Mouse (Mus musculus) ovary, postnatal 10 days (tissue): ENCODE results near the gene Gpr33.

Experiments used
- DNase-seq: peaks from one replicate; pipeline ENCODE4 v3.0.0; 2022; ENCODE audit warnings: low spot score

Gpr33 gene

DNA sequence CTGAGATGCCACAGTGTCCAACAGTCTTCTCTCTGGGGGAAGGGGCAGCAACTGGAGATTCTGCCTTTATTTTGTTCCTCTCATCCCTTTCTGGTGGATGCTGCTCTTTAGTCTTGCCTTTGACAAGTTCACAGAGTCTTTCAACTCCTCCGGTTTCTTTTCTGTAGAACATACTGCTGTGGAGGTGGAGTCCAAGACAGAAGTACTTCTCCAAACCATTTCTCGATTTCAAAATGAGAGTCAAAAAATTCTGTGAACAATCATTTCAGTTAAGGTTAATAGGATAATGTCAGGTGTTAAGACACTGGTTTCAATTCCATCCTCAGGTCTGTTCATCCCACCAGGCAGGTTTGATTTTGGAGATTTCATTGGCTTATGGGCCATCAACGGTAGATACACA is at the start of gene Gpr33:
TSS of gene Gpr33 (minus strand) at position 101 of the 400 bp plus-strand sequence.
- DNase-seq, result no peak

- DNase-seq, result no peak
Observed at GRCm38 (mm10) chr12:52049324-52049723, 21.5 kb upstream of the Gpr33 start.

DNA sequence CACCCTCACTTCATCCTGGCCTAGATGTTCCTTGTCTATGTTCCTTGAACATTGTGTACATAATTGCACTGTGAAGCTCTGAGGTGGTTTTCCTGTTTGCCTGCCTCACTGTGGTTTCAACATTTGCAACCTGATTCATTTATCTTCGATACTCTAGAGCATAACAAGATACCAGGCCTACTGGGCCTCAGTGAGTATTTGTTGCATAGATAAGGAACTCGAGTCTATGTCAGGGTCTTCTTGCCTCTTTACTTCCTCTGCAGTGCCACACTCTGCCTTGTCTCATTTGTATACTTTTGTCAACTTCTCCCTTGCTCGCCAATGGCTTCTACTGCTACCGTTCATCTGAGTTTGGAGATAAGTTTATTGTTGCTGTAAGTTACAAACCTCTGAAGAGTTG is 18.5 kb upstream of the Gpr33 start:
- DNase-seq, result no peak

DNA sequence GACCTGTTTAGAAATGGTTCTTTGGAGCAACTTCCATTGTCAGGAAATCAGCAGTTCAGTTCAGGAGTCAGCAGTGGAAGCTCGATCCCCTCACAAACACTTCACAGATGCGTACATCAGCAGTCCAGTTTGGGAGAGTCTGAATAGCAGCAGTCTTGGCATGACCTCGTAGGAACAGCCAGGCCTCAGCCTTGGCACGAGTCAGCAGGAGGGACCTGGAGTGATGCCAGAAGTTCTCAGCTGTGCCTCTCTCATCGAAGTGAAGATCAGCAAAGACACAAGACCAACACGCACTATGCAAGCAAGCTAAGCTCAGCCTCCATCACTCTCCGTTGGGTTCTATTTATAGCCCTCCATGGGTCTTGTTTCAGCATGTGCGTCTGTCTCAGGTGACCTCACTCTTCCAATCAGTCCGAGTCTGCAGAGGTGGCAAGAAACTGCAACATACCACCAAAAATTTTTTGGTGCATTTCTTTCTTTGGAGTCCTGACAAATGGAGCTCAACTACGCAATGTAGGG is 15.0 kb upstream of the Gpr33 start:
- no peak for DNase-seq

GRCm38 (mm10) chr12:52038352-52038751 is 10.5 kb upstream of the Gpr33 start:
- no peak for DNase-seq

DNA sequence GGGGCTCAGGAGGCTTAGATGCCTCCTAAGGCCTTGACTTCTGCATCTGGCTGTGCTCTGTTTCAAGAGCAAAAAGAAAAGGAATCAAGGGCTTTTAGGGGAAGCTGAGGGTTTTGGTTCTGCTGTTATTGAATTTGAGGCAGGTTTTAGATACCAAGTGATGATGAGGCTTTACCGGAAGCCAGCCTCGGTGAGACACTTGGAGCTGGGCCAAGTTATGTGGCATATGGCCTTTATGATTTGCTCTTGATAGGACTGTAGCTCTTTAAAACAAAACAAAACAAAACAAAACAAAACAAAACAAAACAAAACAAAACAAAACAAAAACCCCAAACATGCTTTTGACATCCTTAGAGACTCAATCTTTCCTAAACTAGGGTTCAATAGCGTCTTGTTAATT is 7.1 kb upstream of the Gpr33 start:
- no peak for DNase-seq

DNA sequence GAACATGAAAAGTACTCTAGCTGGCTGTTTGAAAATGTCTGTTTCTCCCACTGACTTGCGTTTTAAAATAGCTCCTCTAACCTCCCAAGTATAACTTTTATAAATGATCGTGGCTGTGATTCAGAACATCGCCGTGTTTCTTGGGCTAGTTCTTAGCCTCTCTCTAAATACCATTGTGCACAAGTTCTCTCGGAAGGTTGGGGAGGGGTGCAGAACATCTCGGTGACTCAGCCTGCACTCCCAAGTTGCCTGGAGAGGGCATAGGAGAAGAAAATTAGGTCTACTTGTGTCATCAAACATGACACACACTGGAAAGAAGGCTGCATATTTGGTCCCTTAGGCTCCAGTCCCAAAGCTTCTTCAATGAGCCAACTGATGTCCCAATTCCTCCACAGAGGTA is 4.4 kb upstream of the Gpr33 start:
- no peak for DNase-seq

DNA sequence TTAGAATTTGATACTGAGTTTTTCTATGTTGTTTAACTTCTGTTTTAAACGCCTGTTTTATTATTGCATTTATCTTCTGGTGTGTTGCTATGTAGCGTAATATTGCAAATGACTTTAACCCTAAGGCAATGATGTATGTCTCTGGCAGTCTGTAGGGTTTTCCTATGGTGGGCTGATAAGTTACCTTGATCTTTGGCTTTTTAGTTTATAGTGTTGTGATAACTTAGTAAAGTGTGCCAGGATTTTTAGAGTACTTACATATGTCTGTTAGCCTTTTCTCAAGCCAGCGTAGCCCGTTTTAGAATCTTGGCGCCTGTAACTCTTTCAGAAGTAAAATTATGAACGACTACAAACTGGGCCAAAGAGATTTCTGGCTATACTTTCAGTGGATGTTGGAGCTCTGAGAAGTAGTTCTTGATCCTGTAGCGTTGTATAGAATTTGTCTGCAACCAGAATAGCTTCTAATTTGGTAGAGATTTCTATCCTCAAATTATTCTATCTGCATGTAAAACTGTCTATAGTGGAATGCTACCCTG is 13.3 kb downstream of the Gpr33 start:
- no peak for DNase-seq

DNA sequence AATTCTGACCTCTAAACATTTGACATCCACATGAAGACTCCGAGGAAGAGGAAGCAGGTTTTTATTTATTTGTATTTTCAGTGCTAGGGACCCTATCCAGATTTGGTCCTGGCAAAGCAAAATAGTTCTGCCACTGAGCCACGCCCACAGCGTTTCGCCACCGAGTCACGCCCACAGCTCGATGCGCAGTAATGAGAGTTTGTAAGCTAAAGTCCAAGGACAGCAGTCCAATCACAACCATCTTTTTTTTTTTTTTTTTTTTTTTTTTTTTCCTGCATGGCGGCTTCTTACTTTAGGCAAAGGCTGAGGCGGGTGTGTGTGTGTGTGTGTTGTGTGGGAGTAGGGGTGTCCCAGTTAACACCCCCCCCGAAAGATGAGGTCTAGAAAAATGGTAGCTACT is 13.8 kb downstream of the Gpr33 start:
- no peak for DNase-seq

DNA sequence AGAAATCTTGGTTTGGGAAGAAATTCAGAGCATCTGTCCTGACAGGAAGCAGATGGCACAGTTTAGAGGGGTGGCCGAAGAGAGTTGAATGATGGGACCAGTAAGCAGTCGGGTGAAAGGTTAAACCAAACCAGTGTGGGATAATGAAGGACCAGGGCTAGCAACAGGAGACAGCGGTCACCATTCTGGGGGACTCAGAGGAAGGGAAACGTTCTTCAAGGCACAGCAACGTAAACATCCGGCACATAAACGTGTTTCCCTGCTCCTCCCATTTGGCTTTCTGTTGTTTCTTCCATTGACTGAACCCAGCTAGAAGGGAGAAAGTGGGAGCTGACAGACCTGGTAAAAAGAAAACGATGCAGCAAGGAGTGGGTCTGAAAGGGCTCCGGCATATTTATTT is 14.6 kb downstream of the Gpr33 start:
- no peak for DNase-seq

GRCm38 (mm10) chr12:52012159-52012558 is 15.7 kb downstream of the Gpr33 start:
- no peak for DNase-seq

DNA sequence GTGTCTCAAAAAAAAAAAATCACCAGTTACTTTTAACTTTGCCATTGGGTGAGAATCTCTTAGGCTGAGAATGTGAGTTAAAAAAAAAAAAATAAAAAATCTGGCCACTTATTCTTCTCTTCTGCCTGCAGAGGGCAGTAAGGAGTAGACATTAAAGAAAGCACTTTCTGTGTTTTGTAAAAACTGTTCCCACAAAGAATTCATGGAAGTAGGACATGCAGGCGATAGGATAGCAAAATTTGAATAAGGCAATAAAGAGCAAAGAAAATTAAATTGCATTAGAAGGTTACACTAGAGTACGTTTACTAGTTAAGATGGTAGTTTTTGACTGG is 17.3 kb downstream of the Gpr33 start:
- no peak for DNase-seq

GRCm38 (mm10) chr12:52009928-52010629 is 17.8 kb downstream of the Gpr33 start:
- no peak for DNase-seq

DNA sequence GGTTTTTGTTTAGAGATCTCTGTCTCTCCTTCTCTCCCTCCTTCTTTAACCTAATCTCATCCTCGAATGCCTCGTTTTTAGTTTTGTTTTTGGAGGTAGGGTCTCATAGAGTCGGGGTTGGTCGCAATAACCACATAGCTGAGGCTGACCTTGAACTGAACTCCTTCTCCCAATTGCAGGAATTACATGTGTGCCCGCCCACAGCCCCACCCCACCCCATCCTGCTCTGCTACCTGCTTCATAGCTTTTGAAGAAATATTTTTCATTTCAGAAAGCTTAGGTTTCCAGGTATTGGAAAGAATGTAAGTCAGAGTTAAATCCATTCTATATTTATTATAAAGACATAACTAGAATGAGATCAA is 21.2 kb downstream of the Gpr33 start:
- DNase-seq, result no peak

DNA sequence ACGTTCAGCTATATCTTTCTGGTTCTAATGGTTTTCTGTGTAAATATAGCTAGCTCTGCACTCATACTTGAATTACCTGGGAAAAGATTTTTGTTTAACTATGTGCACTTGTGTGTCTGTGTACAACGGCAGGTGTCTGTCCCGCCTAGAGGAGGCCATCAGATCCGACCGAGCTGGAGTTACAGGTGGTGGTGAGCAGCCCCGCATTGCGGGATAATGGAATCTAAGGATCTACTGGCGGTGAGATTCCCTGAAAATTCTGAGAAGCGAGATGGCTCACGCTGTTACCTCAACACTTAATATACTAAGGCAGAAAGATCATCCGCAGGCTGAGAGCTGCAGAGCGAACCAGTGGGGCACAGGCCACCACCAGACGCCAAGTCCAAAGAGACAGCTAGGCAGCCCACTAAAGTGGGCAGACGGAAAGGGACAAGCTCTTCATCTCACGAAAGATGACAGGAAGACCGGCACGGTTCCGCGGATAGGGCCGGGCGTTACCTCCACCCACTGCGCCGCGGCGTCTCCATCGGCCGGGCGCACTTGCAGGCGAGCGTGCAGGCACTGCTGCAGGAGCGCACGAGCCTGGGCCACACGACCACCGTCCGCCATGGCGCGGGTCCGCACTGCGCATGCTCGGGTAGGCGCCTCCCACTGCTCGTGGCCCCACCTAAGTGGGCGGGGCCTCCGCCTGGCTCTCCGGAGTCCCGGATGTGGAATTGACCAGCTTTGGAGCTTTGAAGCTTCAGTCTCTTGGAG is 21.8 kb downstream of the Gpr33 start, which contains the start of gene Dtd2:
TSS of gene Dtd2 (minus strand) at position 625 of the 756 bp plus-strand sequence.
- peak; percentile 93 for DNase-seq

- DNase-seq, result no peak
Observed at GRCm38 (mm10) chr12:52002746-52003145, 25.1 kb downstream of the Gpr33 start.

- DNase-seq, result no peak
Observed at GRCm38 (mm10) chr12:52001544-52001943, 26.3 kb downstream of the Gpr33 start.

GRCm38 (mm10) chr12:51998366-51998932 is 29.4 kb downstream of the Gpr33 start:
- no peak for DNase-seq

- no peak for DNase-seq
Observed at GRCm38 (mm10) chr12:51995738-51996536, 31.9 kb downstream of the Gpr33 start.

DNA sequence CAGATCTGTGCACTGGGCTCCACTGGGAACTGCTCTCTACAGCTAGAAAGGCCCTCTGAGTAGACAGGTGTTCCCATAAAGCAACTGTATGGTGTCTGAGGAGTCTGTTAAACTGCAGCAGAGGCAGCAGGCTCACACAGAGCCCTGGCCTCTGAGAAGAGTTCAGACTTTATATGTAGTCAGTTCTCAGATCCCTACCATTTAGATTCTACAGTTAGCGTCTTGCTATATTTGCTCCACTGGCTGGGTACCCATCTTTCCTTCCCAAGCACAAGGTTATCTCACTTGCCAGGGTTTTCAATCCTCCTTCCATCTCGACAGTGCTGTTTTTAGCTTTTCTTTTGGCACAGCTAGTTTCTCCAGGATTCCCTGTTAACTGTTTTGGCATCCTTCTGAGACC is 37.2 kb downstream of the Gpr33 start:
- DNase-seq, result no peak

DNA sequence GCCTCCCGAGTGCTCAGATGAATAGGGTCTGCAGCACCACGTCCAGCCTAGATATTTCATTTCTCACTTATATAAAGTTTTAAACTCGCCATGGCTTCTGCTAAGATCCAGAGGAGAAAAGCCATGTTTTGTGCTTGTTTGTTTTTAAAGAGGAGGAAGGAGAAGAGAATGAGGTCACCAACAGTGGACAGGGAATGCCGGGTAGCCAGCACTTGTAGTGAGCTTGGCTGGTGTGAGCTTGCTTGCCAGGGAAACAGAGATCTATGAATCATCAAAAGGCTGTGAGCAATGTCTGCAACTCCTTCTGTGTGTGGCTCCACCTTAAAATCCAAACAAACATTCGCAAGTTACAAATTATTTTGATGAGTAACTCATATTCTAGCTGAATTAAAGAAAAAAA is 39.3 kb downstream of the Gpr33 start:
- no peak for DNase-seq

GRCm38 (mm10) chr12:51985826-51986225 is 42.0 kb downstream of the Gpr33 start:
- no peak for DNase-seq
